Mouse (Mus musculus) forebrain, embryonic 11.5 days (tissue): ENCODE data around the gene Gm20388. TPM values are rescaled to one million over a fixed set of nuclear protein-coding genes. Genes with fewer than 3 reads are reported as not detected.

ENCODE experiments used
- ATAC-seq: fragments of 200-750 bp; cut with Nextera tagmentation; replicated peaks from 2 replicates; pipeline ENCODE4 v1.8.0; 2017; ENCODE audit warnings: moderate TSS enrichment; ENCODE audit not compliant: low FRiP score
- DNase-seq: peaks from one replicate; pipeline ENCODE4 v3.0.0-alpha.2; 2017; ENCODE audit warnings: low spot score
- H3K27ac ChIP-seq: fragments of 300-500 bp; sonication (generic); 2 replicates; pipeline ENCODE4 v1.5.1; 2014; ENCODE audit warnings: low read depth, low read length
- H3K27me3 ChIP-seq: fragments of 300-500 bp; sonication (generic); 2 replicates; pipeline ENCODE4 v1.6.1; 2014; ENCODE audit warnings: mild to moderate bottlenecking, low read length, mixed read lengths; ENCODE audit not compliant: control insufficient read depth, insufficient read depth
- H3K36me3 ChIP-seq: fragments of 300-500 bp; sonication (generic); 2 replicates; pipeline ENCODE4 v1.6.1; 2014; ENCODE audit warnings: mild to moderate bottlenecking, low read length, moderate library complexity, mixed read lengths; ENCODE audit not compliant: control insufficient read depth, insufficient read depth
- H3K4me1 ChIP-seq: fragments of 300-500 bp; sonication (generic); replicated peaks from 2 replicates; pipeline ENCODE4 v1.6.1; 2014; ENCODE audit warnings: low read length, mixed read lengths; ENCODE audit not compliant: control insufficient read depth, insufficient read depth
- H3K4me2 ChIP-seq: fragments of 300-500 bp; sonication (generic); 2 replicates; pipeline ENCODE4 v1.6.1; 2014; ENCODE audit warnings: low read depth, mild to moderate bottlenecking, low read length, moderate library complexity, mixed read lengths; ENCODE audit not compliant: severe bottlenecking
- H3K4me3 ChIP-seq: fragments of 300-500 bp; sonication (generic); 2 replicates; pipeline ENCODE4 v1.5.1; 2014; ENCODE audit warnings: low read depth, low read length
- H3K9ac ChIP-seq: fragments of 300-500 bp; sonication (generic); 2 replicates; pipeline ENCODE4 v1.6.1; 2014; ENCODE audit warnings: low read length
- H3K9me3 ChIP-seq: fragments of 300-500 bp; sonication (generic); 2 replicates; pipeline ENCODE4 v1.6.1; 2016; ENCODE audit warnings: low read length, mixed read lengths; ENCODE audit not compliant: control insufficient read depth
- WGBS: fragments of 180-500 bp; shearing (Covaris S2); extraction: QIAGEN DNeasy Blood & Tissue Kit; methylation state at CpG from one replicate; pipeline ENCODE4 v1.1.7; 2014; 5-methylcytosine and 5-hydroxymethylcytosine counted together
- polyA plus RNA-seq: library from polyadenylated mRNA; unstranded; fragments of >200 nt; fragmentation: Nextera tagmentation; extraction: Ambion mirVana; gene quantifications from 2 replicates; pipeline ENCODE4 v1.2.1, GENCODE M21; 2014

The Gm20388 gene
- polyA plus RNA-seq, 1 experiment from 2014 or later = not detected

GRCm38 (mm10) chr8:120832022-120832421 is 921.4 kb downstream of the Gm20388 start:
- H3K4me3 ChIP-seq = no peak overlapping the region
- no peak overlapping the region for H3K27ac ChIP-seq
- H3K9ac ChIP-seq = no peak overlapping the region
- no peak for DNase-seq
- H3K4me1 ChIP-seq = no peaks in the 10 kb centered on the region
- no peaks in the 10 kb centered on the region for H3K36me3 ChIP-seq
- no peak for ATAC-seq
- 64% methylated on average over 14 of the region's 14 CpGs for WGBS
- H3K27me3 ChIP-seq = no peaks in the 10 kb centered on the region
- H3K9me3 ChIP-seq = no peaks in the 10 kb centered on the region
- no peak overlapping the region for H3K4me2 ChIP-seq

- Histone ChIP-seq H3K4me3 (no peak overlapping the region), H3K9ac (no peak overlapping the region), H3K27ac (no peak overlapping the region), H3K27me3 (no peaks in the 10 kb centered on the region), H3K36me3 (no peaks in the 10 kb centered on the region), H3K9me3 (no peaks in the 10 kb centered on the region), H3K4me2 (no peak overlapping the region), H3K4me1 (no peaks in the 10 kb centered on the region)
- DNase-seq = no peak
- ATAC-seq = no peak
- 28% methylated on average over 4 of the region's 4 CpGs for WGBS
Measured at GRCm38 (mm10) chr8:120833196-120833595, 922.6 kb downstream of the Gm20388 start.

GRCm38 (mm10) chr8:120839031-120839430 is 928.4 kb downstream of the Gm20388 start:
- WGBS = 73% methylated on average over 14 of the region's 14 CpGs
- H3K9ac ChIP-seq = no peak overlapping the region
- H3K9me3 ChIP-seq = no peaks in the 10 kb centered on the region
- H3K36me3 ChIP-seq = no peaks in the 10 kb centered on the region
- H3K27me3 ChIP-seq = no peaks in the 10 kb centered on the region
- no peak for ATAC-seq
- no peak overlapping the region for H3K4me3 ChIP-seq
- no peak for DNase-seq
- no peak overlapping the region for H3K4me2 ChIP-seq
- H3K27ac ChIP-seq = no peak overlapping the region
- H3K4me1 ChIP-seq = no peaks in the 10 kb centered on the region

- no peak overlapping the region for H3K4me2 ChIP-seq
- H3K4me1 ChIP-seq = no peaks in the 10 kb centered on the region; the same call in 1 of the 2 replicates
- H3K27ac ChIP-seq = no peak overlapping the region
- H3K9me3 ChIP-seq = no peaks in the 10 kb centered on the region
- H3K27me3 ChIP-seq = no peaks in the 10 kb centered on the region
- H3K9ac ChIP-seq = no peak overlapping the region
- H3K4me3 ChIP-seq = no peak overlapping the region
- no peaks in the 10 kb centered on the region for H3K36me3 ChIP-seq
- 84% methylated on average over 7 of the region's 7 CpGs for WGBS
- no peak for ATAC-seq
- DNase-seq = no peak
Measured at GRCm38 (mm10) chr8:120843084-120843483, 932.4 kb downstream of the Gm20388 start.

- no peak overlapping the region for H3K9ac ChIP-seq
- H3K4me2 ChIP-seq = no peak overlapping the region
- H3K4me1 ChIP-seq = no peaks in the 10 kb centered on the region; the same call in 1 of the 2 replicates
- no peaks in the 10 kb centered on the region for H3K36me3 ChIP-seq
- no peak overlapping the region for H3K4me3 ChIP-seq
- H3K27ac ChIP-seq = no peak overlapping the region
- 73% methylated on average over 5 of the region's 5 CpGs for WGBS
- no peak for ATAC-seq
- DNase-seq = no peak
- no peaks in the 10 kb centered on the region for H3K27me3 ChIP-seq
- H3K9me3 ChIP-seq = no peaks in the 10 kb centered on the region
Measured at GRCm38 (mm10) chr8:120846018-120846417, 935.4 kb downstream of the Gm20388 start.

GRCm38 (mm10) chr8:120847279-120847678 is 936.6 kb downstream of the Gm20388 start:
- Histone ChIP-seq H3K36me3 (no peaks in the 10 kb centered on the region), H3K4me1 (no peaks in the 10 kb centered on the region; the same call in 1 of the 2 replicates), H3K27me3 (no peaks in the 10 kb centered on the region), H3K9me3 (no peaks in the 10 kb centered on the region), H3K27ac (no peak overlapping the region), H3K4me2 (no peak overlapping the region), H3K4me3 (no peak overlapping the region), H3K9ac (no peak overlapping the region)
- ATAC-seq (no peak), DNase-seq (no peak)
- WGBS = 20% methylated on average over 4 of the region's 4 CpGs

GRCm38 (mm10) chr8:120847735-120848134 is 937.1 kb downstream of the Gm20388 start:
- 19% methylated on average over 13 of the region's 14 CpGs for WGBS
- H3K9me3 ChIP-seq = no peaks in the 10 kb centered on the region
- H3K27ac ChIP-seq = no peak overlapping the region

GRCm38 (mm10) chr8:120848434-120848833 is 937.8 kb downstream of the Gm20388 start:
- no peak overlapping the region for H3K4me2 ChIP-seq
- ATAC-seq (no peak), DNase-seq (no peak)
- no peaks in the 10 kb centered on the region for H3K9me3 ChIP-seq
- H3K36me3 ChIP-seq = no peaks in the 10 kb centered on the region
- no peaks in the 10 kb centered on the region for H3K27me3 ChIP-seq
- no peaks in the 10 kb centered on the region; the same call in 1 of the 2 replicates for H3K4me1 ChIP-seq
- H3K4me3 ChIP-seq = no peak overlapping the region
- H3K27ac ChIP-seq = no peak overlapping the region
- 79% methylated on average over 4 of the region's 4 CpGs for WGBS
- no peak overlapping the region for H3K9ac ChIP-seq

More at GRCm38 (mm10) chr8:120847735-120848134, 937.1 kb downstream of the Gm20388 start:
- H3K4me1 ChIP-seq = no peaks in the 10 kb centered on the region; the same call in 1 of the 2 replicates
- H3K4me2 ChIP-seq = no peak overlapping the region
- H3K27me3 ChIP-seq = no peaks in the 10 kb centered on the region
- H3K36me3 ChIP-seq = no peaks in the 10 kb centered on the region
- no peak for ATAC-seq
- no peak overlapping the region for H3K4me3 ChIP-seq
- no peak overlapping the region for H3K9ac ChIP-seq
- no peak for DNase-seq

- no peaks in the 10 kb centered on the region; the same call in 1 of the 2 replicates for H3K4me1 ChIP-seq
- H3K4me3 ChIP-seq = no peak overlapping the region
- 93% methylated on average over 12 of the region's 12 CpGs for WGBS
- ATAC-seq = no peak
- no peaks in the 10 kb centered on the region for H3K36me3 ChIP-seq
- H3K4me2 ChIP-seq = no peak overlapping the region
- no peak for DNase-seq
- no peak overlapping the region for H3K27ac ChIP-seq
- H3K27me3 ChIP-seq = no peaks in the 10 kb centered on the region
- H3K9me3 ChIP-seq = no peaks in the 10 kb centered on the region
- no peak overlapping the region for H3K9ac ChIP-seq
Measured at GRCm38 (mm10) chr8:120851411-120851810, 940.8 kb downstream of the Gm20388 start.
